Mouse (Mus musculus) neutrophil, adult 59 days (primary cell): ENCODE measurements around the gene Olfr600. TPM values are rescaled to one million over a fixed set of nuclear protein-coding genes. Genes with fewer than 3 reads are reported as not detected.

ENCODE experiments used
- total RNA-seq, 2 experiments: library from RNA; stranded (reverse); gene quantifications; 1 replicate in 1 of 2; 2 replicates in 1 of 2; pipeline ENCODE4 v1.2.4; 2023

The Olfr600 gene
- not detected for total RNA-seq

DNA sequence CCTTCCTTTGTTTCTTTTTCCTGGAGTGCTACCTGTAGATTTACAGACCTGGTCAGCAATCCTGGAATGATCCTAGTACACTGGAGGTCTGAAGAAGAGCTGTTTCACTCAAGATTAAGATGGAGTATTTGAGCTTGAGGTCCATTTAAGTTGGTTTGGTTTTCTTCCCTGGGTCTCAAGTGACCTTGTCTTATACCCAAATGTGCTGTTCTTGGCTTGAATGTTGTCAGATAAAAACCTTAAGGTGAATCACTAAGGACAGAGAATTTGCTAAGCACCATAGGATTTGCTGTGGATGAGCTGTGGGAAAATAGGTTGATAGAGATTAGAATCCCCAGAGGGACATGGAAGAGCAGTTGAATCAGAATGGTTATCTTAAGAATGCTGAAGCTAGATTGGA, at the start of gene Olfr600:
TSS of gene Olfr600 (minus strand) at position 101 of the 400 bp plus-strand sequence.

DNA sequence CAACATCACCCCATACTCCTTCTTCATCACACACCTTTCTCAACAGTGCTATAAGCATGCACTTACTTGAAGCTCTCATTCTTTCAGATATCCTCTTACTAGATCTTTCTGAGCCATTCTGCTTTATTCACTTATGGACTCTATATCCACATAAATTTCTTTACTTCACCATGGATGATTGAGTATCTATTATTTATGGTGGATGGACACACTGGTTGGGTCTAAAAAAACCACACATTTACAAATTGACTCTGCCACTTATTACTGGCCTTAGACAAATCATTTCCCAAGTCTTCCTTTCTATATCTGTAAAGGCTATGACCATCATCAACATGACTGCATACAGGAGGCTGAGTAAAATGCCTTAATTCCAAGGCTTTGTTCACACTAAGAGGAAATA, 36.6 kb upstream of the Olfr600 start, which contains the start of gene Olfr603:
TSS of gene Olfr603 (minus strand) at position 101 of the 400 bp plus-strand sequence.

DNA sequence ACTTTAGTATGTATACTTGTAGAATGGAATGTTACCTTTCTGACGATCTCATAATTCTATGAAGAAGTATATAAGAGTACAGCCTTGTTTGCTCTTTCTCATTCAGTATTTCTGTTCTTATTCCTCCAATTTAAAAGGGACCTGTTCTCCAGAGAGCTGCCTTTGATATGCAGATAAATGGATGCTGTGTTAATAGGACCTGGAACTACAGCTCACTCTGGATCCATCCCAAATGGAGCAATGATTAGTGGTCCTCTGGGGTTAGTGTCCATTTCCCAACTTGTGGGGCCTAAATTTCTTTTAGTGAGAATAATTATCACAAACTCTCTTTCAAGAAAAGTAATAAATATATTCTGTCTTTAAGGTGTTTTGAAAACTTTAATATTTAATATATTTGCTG, 13.1 kb upstream of the Olfr600 start, which contains the start of gene Olfr601:
TSS of gene Olfr601 (minus strand) at position 101 of the 400 bp plus-strand sequence.

DNA sequence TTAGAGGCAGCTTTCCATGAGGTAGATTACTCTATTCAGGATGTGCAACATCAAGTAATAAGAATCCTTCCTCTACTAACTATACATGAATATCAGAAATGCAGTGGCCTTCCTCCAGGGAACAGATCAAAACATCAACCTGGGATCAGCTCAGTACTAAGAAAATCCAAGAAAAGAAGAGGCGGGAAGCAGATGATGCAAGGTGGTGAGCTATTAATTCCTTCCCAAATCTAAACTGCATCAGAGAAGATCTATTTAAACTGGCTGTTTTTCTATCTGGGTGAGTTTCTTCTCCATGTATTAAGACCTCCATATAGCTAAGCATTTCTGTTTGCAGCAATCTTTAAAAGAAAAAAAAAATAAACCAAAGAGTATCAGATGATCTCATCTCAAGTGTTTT, 13.9 kb downstream of the Olfr600 start, which contains the start of gene Olfr599:
TSS of gene Olfr599 (plus strand) at position 301 of the 400 bp plus-strand sequence.

DNA sequence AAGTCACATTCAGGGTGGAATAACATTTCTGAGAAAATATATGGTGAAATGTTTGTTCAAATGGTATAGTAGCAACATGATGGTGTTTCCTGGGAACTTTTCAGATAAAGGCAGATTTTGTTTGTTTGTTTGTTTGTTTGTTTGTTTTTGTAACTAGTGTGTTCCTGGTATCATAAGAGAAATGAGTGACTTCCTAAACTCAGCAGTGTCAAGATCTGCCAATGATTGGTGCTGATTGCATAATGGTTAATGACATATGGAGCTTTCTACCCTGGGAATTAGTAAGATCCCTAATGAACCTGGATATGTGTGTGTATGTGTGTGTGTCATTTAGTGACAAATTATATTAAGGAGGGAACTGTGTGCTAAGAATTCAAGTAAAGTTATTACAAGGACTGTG, 26.2 kb downstream of the Olfr600 start, which contains the start of gene Olfr598:
TSS of gene Olfr598 (plus strand) at position 301 of the 400 bp plus-strand sequence.

DNA sequence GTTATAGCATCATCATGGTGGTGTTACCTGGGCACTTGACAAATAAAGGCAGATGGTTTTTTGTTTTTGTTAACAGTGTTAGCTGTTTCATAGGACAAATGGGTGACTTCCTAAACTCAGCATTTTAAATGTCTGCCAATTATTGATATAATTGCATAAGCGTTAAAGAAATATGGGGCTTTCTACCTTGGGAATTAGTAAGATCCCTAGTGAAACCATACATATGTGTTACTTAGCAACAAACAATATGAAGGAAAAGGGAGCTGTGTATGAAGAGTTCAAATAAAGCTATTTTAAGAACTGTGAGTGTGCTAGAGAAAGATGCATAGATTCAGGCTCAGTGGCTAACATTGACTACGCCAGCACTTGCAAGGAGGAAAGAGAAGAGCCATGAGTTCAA, 33.5 kb downstream of the Olfr600 start, which contains the start of gene Olfr597:
TSS of gene Olfr597 (plus strand) at position 301 of the 400 bp plus-strand sequence.

DNA sequence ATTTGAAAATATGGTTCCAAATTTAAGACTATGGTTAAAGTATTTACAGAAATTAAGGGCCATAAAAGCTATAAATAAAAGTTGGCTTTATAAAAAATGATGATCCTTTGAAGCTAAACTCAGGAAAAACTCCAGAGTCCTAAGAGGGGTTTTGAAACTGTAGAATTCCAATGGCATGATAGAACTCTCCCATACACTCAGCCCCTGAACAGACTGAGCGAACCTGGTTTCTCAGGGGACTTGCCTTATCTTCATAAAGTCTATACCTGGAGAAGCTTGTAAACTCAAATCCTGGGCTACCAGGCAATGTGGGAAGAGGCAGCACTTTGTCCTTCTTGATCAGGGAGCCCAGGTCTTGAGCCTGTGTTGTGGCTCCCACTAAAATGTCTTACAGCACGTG, 44.1 kb downstream of the Olfr600 start, which contains the start of gene Olfr596:
TSS of gene Olfr596 (plus strand) at position 301 of the 400 bp plus-strand sequence.

Other genes starting within 250 kb of the Olfr600 start
- gene Olfr586, start 224.0 kb downstream of the Olfr600 start, total RNA-seq = not detected
- gene Olfr588-ps1, start 208.8 kb downstream of the Olfr600 start, total RNA-seq = not detected
- gene Olfr589, start 193.3 kb downstream of the Olfr600 start, total RNA-seq = not detected
- not detected for gene Olfr591, start 171.3 kb downstream of the Olfr600 start, total RNA-seq
- not detected for gene Olfr592, start 164.9 kb downstream of the Olfr600 start, total RNA-seq
- not detected for gene Olfr593, start 137.8 kb downstream of the Olfr600 start, total RNA-seq
- not detected for gene Olfr594, start 132.7 kb downstream of the Olfr600 start, total RNA-seq
- not detected for gene Usp17ld, start 97.2 kb downstream of the Olfr600 start, total RNA-seq
- not detected for gene Olfr596, start 44.0 kb downstream of the Olfr600 start, total RNA-seq
- gene Olfr597, start 33.4 kb downstream of the Olfr600 start, total RNA-seq = not detected
- gene Olfr598, start 26.1 kb downstream of the Olfr600 start, total RNA-seq = not detected
- gene Olfr599, start 13.8 kb downstream of the Olfr600 start, total RNA-seq = not detected
- gene Olfr601, start 13.0 kb upstream of the Olfr600 start, total RNA-seq = not detected
- not detected for gene Olfr603, start 36.5 kb upstream of the Olfr600 start, total RNA-seq
- gene Usp17lc, start 65.4 kb upstream of the Olfr600 start, total RNA-seq = not detected
- gene Olfr605, start 95.8 kb upstream of the Olfr600 start, total RNA-seq = not detected
- not detected for gene Olfr606, start 99.4 kb upstream of the Olfr600 start, total RNA-seq
- gene Olfr607, start 114.5 kb upstream of the Olfr600 start, total RNA-seq = not detected
- gene Olfr608, start 120.2 kb upstream of the Olfr600 start, total RNA-seq = not detected
- gene Olfr609, start 148.4 kb upstream of the Olfr600 start, total RNA-seq = not detected
- gene Olfr610, start 162.5 kb upstream of the Olfr600 start, total RNA-seq = not detected
- not detected for gene Olfr611, start 171.2 kb upstream of the Olfr600 start, total RNA-seq
- not detected for gene Olfr612, start 193.0 kb upstream of the Olfr600 start, total RNA-seq
- not detected for gene Olfr613, start 198.4 kb upstream of the Olfr600 start, total RNA-seq
- not detected for gene Olfr615, start 206.4 kb upstream of the Olfr600 start, total RNA-seq
- gene Olfr616, start 219.5 kb upstream of the Olfr600 start, total RNA-seq = not detected
- not detected for gene Olfr617, start 223.4 kb upstream of the Olfr600 start, total RNA-seq
- not detected for gene Olfr618, start 240.4 kb upstream of the Olfr600 start, total RNA-seq